Mouse (Mus musculus) ES-E14 (cell line): Measurements from ENCODE around the gene Slc4a4. TPM values are rescaled to one million over a fixed set of nuclear protein-coding genes. Genes with fewer than 3 reads are reported as not detected.

ENCODE experiments used
- DNase-seq: peaks from one replicate; pipeline ENCODE4 v3.0.0-alpha.2; 2013; ENCODE audit warnings: low read depth, low spot score
- H3K27ac ChIP-seq: 2 replicates; pipeline ENCODE4 v1.5.1; 2012; ENCODE audit warnings: low read depth, mild to moderate bottlenecking, low read length, moderate library complexity, mixed read lengths; ENCODE audit not compliant: poor library complexity, insufficient read depth, severe bottlenecking
- H3K36me3 ChIP-seq: 2 replicates; pipeline ENCODE4 v1.6.1; 2012; ENCODE audit warnings: mild to moderate bottlenecking, low read length, moderate library complexity, mixed read lengths; ENCODE audit not compliant: control insufficient read depth, poor library complexity, insufficient read depth, severe bottlenecking
- H3K4me1 ChIP-seq, 2 experiments: fragments of 150-350 bp in 1 of 2; sonication (generic) in 1 of 2; 2 replicates each; pipeline ENCODE4 v1.6.1; 2012; ENCODE audit warnings: low read length in 2 of 2, mild to moderate bottlenecking in 1 of 2, mixed read lengths in 1 of 2; ENCODE audit not compliant: control insufficient read depth in 2 of 2, insufficient read depth in 2 of 2, poor library complexity in 1 of 2
- H3K4me3 ChIP-seq, 2 experiments: fragments of 150-350 bp in 1 of 2; sonication (generic) in 1 of 2; 2 replicates each; pipeline ENCODE4 v1.5.1; 2012; ENCODE audit warnings: low read length in 2 of 2, low read depth in 1 of 2, mild to moderate bottlenecking in 1 of 2, mixed read lengths in 1 of 2; ENCODE audit not compliant: insufficient read depth in 1 of 2, poor library complexity in 1 of 2, severe bottlenecking in 1 of 2
- H3K9ac ChIP-seq: 2 replicates; pipeline ENCODE4 v1.6.1; 2012; ENCODE audit warnings: low read depth, mild to moderate bottlenecking, low read length, mixed read lengths; ENCODE audit not compliant: poor library complexity, insufficient read depth, severe bottlenecking
- H3K9me3 ChIP-seq: fragments of 150-350 bp; sonication (generic); 2 replicates; pipeline ENCODE4 v1.6.1; 2012; ENCODE audit warnings: low read depth, mild to moderate bottlenecking, low read length; ENCODE audit not compliant: control insufficient read depth, insufficient read depth
- CHD2 ChIP-seq: IDR thresholded peaks from 2 replicates; pipeline ENCODE4 v1.6.1; 2014; ENCODE audit warnings: mild to moderate bottlenecking, low read depth, low read length, inconsistent platforms
- HCFC1 ChIP-seq: IDR thresholded peaks from 2 replicates; pipeline ENCODE4 v1.6.1; 2012; ENCODE audit warnings: low read length, inconsistent platforms, borderline replicate concordance; ENCODE audit not compliant: insufficient read depth
- MAFK ChIP-seq: IDR thresholded peaks from 2 replicates; pipeline ENCODE4 v1.6.1; 2014; ENCODE audit warnings: mild to moderate bottlenecking, low read depth, low read length, inconsistent platforms; ENCODE audit not compliant: insufficient read depth
- ZC3H11A ChIP-seq: IDR thresholded peaks from 2 replicates; pipeline ENCODE4 v1.6.1; 2012; ENCODE audit warnings: low read depth, mild to moderate bottlenecking, inconsistent platforms, low read length, borderline replicate concordance
- ZNF384 ChIP-seq: IDR thresholded peaks from 2 replicates; pipeline ENCODE4 v1.6.1; 2012; ENCODE audit warnings: low read depth, low read length, inconsistent platforms
- in situ Hi-C, 2 experiments: fragments of 600-800 bp; cut with MboI; formaldehyde crosslinking; loops; one replicate each; pipeline ENCODE4 v1.15.1; 2025; ENCODE audit warnings: low sequenced_read_pairs in 2 of 2, inconsistent platforms in 1 of 2; ENCODE audit not compliant: unreplicated experiment in 2 of 2
- total RNA-seq: library from RNA; depleted of rRNA; stranded (reverse); fragments of 300-350 nt; gene quantifications from 2 replicates; pipeline ENCODE4 v1.2.3, GENCODE M21; 2012

Gene Slc4a4
- total RNA-seq, 1 experiment: 2.5 TPM

DNA sequence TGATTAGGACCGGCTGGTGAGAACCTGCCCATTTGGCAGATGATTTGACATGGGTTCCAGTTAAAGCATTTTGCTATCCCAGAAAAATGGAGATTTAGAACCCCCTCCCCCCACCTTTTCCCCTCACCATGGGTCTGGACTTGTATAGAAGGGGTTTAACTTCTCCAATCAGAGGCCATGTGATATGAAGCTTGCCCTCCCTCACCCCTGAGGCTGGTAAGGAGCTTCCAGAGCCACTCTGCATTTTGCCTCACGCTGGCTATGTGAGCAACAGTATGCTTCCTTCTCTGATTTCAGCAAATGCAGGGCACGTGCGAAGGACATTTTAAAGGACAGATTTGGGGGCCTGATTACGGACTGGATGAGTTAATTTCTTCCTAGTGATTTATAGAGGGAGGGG is 43.5 kb downstream of the Slc4a4 start:
- Histone ChIP-seq H3K9ac (no peak overlapping the region), H3K27ac (no peak overlapping the region), H3K36me3 (no peaks in the 10 kb centered on the region), H3K4me1 (no peaks in the 10 kb centered on the region), H3K9me3 (no peaks in the 10 kb centered on the region), H3K4me3 (no peak overlapping the region)
- TF ChIP-seq ZC3H11A (no peak), ZNF384 (no peak), MAFK (no peak), HCFC1 (no peak), CHD2 (no peak)
- in situ Hi-C loops: no loop called here
- no peak for DNase-seq

DNA sequence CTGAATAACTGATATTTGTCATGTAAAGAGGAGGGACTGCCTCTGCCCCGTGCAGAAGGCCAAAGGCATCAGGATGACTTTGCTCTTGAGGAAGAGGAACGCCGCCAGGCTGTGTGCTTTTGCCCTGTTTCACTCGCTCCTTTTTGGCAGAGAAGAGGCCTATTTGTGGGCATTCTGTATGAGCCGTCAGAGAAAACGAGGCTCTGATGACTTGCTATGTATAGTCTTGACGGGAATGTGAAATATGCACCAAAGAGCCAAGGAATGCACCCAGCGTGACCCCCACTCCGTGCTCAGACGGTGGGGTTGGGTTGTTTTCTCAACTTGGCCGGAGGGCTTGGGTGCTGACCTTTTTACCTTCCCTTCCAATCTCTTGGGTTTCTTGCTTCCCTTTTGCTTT is 44.0 kb downstream of the Slc4a4 start:
- H3K36me3 ChIP-seq: no peaks in the 10 kb centered on the region
- H3K4me1 ChIP-seq: no peaks in the 10 kb centered on the region
- H3K9ac ChIP-seq: no peak overlapping the region
- no peak for DNase-seq
- no peaks in the 10 kb centered on the region for H3K9me3 ChIP-seq
- TF ChIP-seq CHD2: no peak
- no peak overlapping the region for H3K4me3 ChIP-seq
- H3K27ac ChIP-seq: no peak overlapping the region
- in situ Hi-C loops: no loop called here

DNA sequence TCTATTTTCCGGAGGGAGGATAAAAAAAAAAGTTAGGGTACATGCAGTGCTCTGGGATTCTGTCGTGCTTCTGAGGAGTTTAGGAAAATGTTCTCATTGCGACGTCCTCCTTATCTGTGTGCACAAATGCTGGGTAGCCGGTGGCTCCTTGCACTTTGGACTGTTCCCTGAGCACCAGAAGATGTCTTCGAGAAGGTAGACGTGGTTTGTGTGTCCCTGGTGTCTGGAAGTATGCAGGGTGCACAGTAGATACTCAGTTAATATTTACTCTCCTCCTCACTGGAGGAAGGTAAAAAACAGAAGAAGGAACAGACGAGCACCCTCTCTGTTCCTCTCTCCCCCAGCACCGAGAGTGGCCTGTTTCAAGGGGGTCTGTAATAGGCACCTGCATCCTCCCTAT is 44.6 kb downstream of the Slc4a4 start:
- H3K9ac ChIP-seq: no peak overlapping the region
- no peaks in the 10 kb centered on the region for H3K4me1 ChIP-seq
- H3K9me3 ChIP-seq: no peaks in the 10 kb centered on the region
- H3K4me3 ChIP-seq: no peak overlapping the region
- TF ChIP-seq ZC3H11A: no peak
- H3K27ac ChIP-seq: no peak overlapping the region
- H3K36me3 ChIP-seq: no peaks in the 10 kb centered on the region
- in situ Hi-C loops: no loop called here
- no peak for DNase-seq

DNA sequence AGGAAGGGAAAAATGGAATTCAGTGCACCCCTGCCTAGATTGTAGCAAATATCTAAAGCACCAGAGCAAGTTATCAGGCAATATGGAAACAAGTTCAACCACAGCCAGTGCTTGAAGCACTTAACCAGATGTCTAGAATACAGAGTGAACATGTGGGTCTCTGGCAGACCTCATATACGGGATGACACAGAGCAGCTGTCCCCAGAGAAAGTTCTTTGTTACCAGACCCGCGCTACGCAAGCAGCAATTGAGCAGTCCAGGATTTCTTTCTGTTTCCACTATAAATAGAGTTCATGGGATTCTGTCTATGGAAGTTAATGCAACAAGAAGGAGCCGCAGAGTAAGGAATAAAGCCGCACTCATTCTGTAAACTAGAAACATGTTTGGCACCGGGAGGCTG is 46.8 kb downstream of the Slc4a4 start:
- TF ChIP-seq CHD2 (no peak), MAFK (no peak), HCFC1 (no peak), ZNF384 (no peak), ZC3H11A (no peak)
- no peak overlapping the region for H3K4me3 ChIP-seq
- H3K9me3 ChIP-seq: no peaks in the 10 kb centered on the region
- no peak overlapping the region for H3K27ac ChIP-seq
- DNase-seq: no peak
- H3K9ac ChIP-seq: no peak overlapping the region
- in situ Hi-C loops: no loop called here
- H3K36me3 ChIP-seq: no peaks in the 10 kb centered on the region
- no peaks in the 10 kb centered on the region for H3K4me1 ChIP-seq

DNA sequence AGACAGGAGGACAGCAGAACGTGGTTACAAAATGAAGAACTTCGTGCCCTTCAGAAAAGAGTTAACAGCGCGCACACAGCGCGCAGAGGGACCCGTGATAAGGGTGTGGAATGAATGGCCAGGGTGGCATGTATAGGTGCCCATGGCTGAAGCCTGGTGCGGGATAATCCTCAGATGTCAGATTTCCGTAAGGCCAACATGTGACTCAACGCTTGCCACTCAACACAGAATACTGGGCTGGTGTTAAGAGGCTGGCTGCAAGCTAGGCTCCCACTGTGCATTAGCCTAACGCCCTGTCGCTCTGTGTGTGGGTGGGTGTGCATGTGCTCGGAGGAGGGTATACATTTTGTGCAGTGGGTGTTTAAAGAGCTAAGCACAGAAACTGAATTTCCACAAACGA is 47.3 kb downstream of the Slc4a4 start:
- DNase-seq: no peak
- Histone ChIP-seq H3K4me1 (no peaks in the 10 kb centered on the region), H3K27ac (no peak overlapping the region), H3K36me3 (no peaks in the 10 kb centered on the region), H3K9me3 (no peaks in the 10 kb centered on the region), H3K4me3 (no peak overlapping the region), H3K9ac (no peak overlapping the region)
- TF ChIP-seq ZNF384 (no peak), MAFK (no peak), HCFC1 (no peak), CHD2 (no peak), ZC3H11A (no peak)
- in situ Hi-C loops: no loop called here
